Mouse (Mus musculus): ENCODE measurements around the gene Gm15217.

GRCm38 (mm10) chr14:46344750-46345149, 34.5 kb upstream of the Gm15217 start:
- no peak for TF ChIP-seq CTCF (IDR thresholded peaks at IDR 0.05; ENCODE audit: control insufficient read depth, insufficient read depth, insufficient replicate concordance, low read depth, low read length)
- TF ChIP-seq POLR2A (IDR thresholded peaks at IDR 0.05; ENCODE audit: control insufficient read depth, low read depth, low read length) = no peak
